Mouse (Mus musculus): ENCODE measurements around the gene Dctn3. TPM values are rescaled to one million over a fixed set of nuclear protein-coding genes. Genes with fewer than 3 reads are reported as not detected.
"Not testable (repeated sequence)": the region's sequence is repeated elsewhere in the genome, so short reads cannot be mapped to it uniquely, and the experiment has no call there.

The Dctn3 gene
- polyA plus RNA-seq, 1 experiment = 38.0 TPM

DNA sequence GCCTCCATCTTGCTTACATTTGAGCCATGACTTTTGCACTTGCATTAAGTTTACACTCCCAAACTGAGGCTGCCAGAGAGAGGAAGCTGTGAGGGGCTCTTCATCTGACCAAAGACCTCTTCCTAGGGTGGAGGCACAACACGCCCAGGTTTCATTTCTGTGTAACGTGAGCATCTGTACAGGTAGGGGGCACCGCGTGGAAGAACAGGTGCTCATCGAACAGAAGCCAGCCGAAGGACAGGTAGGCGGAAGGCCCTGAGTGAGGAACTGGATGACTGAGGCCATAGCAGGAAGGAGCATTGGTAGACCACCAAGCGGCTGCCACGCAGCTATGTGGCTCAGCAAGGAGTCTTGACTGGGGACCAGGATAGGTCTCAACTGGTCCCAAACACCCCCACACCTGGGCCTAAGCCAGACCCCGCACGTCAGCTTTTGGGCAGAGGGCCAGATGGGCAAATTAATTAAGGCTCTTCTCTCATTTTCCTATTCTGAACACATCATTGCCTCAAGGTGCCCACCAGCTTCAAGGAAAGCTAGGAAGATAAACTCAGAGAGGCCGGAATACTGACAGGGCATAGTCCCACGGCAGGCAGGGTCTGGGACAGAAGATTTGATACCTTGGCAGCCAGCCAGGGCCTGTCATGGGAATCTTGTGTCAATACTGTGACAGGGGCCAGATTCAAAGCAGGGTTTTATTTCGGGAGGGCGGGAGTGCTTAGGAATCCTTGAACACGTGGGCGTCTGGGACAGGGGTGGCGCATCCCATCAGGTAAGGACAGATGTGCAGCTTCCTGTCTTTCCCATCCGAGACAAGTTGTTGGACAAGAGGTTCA lies 16.8 kb downstream of the Dctn3 start:
- Histone ChIP-seq H3K36me3 (ENCODE audit: control insufficient read depth) (peaks cover 4% of the 10 kb centered on the region), H3K4me3 (replicated peaks) (no peak overlapping the region), H3K9me3 (ENCODE audit: control insufficient read depth, low read length) (no peaks in the 10 kb centered on the region), H3K4me1 (ENCODE audit: control insufficient read depth) (peaks cover 9% of the 10 kb centered on the region), H3K27me3 (ENCODE audit: control insufficient read depth) (peaks cover 50% of the 10 kb centered on the region)
- no peak for TF ChIP-seq TAL1 (IDR thresholded peaks at IDR 0.05; ENCODE audit: low read length)

DNA sequence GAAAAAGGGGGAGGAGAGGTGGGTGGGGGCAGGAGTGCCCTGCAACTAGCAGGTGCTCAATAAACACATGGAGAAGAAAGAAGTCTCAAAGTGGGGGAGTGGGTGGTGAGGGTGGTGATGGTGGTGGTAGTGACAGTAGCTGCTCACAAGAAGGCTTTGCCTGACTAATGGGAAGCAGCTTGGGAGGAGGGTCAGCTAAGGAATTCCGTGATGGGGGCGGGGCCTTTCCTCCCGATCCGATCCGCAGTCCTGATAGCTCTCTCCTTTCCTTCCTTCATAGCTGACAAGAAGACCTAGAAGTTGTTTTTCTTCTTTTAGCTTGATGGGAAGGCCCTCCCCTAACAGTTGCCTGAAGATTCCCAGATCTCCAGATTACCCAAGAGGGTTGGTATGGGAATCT lies 18.3 kb downstream of the Dctn3 start:
- Histone ChIP-seq H3K4me1 (ENCODE audit: control insufficient read depth) (peaks cover 6% of the 10 kb centered on the region), H3K9me3 (ENCODE audit: control insufficient read depth, low read length) (no peaks in the 10 kb centered on the region), H3K4me3 (replicated peaks) (no peak overlapping the region), H3K27me3 (ENCODE audit: control insufficient read depth) (peaks cover 50% of the 10 kb centered on the region), H3K36me3 (ENCODE audit: control insufficient read depth) (no peaks in the 10 kb centered on the region)
- TF ChIP-seq GATA1 (IDR thresholded peaks at IDR 0.05; ENCODE audit: low read length) = no peak
- no peak for TF ChIP-seq TAL1 (IDR thresholded peaks at IDR 0.05; ENCODE audit: low read length)

- not testable (repeated sequence) for H3K9me3 ChIP-seq (ENCODE audit: control insufficient read depth, low read length); H3K4me1 ChIP-seq (ENCODE audit: control insufficient read depth); H3K4me3 ChIP-seq (replicated peaks); H3K36me3 ChIP-seq (ENCODE audit: control insufficient read depth)
- H3K27me3 ChIP-seq (ENCODE audit: control insufficient read depth) = peaks cover 53% of the 10 kb centered on the region
These were observed 20.7 kb downstream of the Dctn3 start for GRCm38 (mm10) chr4:41702226-41702625.

GRCm38 (mm10) chr4:41700224-41700623 lies 22.7 kb downstream of the Dctn3 start:
- H3K9me3 ChIP-seq (ENCODE audit: control insufficient read depth, low read length); H3K36me3 ChIP-seq (ENCODE audit: control insufficient read depth); H3K4me3 ChIP-seq (replicated peaks); H3K4me1 ChIP-seq (ENCODE audit: control insufficient read depth): not testable (repeated sequence)
- peaks cover 44% of the 10 kb centered on the region for H3K27me3 ChIP-seq (ENCODE audit: control insufficient read depth)

DNA sequence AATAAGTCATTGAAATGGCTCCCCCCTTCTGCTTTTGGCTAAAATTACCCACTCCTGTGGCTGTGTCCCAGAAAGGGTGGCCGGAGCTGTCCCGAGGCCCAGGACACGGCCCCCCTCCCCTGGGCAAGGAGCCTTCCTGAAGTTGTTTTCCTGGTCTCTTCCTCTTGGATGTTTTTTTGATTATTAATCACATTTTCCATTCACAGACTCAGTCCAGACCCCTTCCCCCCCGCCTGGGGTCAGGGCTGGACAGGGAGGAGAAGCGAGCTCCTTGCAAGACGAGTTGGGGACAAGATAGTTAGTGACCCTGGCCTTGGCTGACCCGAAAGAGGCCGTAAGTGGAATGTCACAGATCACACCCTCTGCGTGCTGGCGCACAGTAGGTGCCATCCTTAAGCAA lies 23.2 kb downstream of the Dctn3 start, which contains the start of gene Il11ra1:
TSS of gene Il11ra1 (plus strand) at position 207 of the 400 bp plus-strand sequence.
- H3K27me3 ChIP-seq (ENCODE audit: control insufficient read depth) = peaks cover 40% of the 10 kb centered on the region
- not testable (repeated sequence) for H3K4me3 ChIP-seq (replicated peaks); H3K9me3 ChIP-seq (ENCODE audit: control insufficient read depth, low read length); H3K4me1 ChIP-seq (ENCODE audit: control insufficient read depth); H3K36me3 ChIP-seq (ENCODE audit: control insufficient read depth)

DNA sequence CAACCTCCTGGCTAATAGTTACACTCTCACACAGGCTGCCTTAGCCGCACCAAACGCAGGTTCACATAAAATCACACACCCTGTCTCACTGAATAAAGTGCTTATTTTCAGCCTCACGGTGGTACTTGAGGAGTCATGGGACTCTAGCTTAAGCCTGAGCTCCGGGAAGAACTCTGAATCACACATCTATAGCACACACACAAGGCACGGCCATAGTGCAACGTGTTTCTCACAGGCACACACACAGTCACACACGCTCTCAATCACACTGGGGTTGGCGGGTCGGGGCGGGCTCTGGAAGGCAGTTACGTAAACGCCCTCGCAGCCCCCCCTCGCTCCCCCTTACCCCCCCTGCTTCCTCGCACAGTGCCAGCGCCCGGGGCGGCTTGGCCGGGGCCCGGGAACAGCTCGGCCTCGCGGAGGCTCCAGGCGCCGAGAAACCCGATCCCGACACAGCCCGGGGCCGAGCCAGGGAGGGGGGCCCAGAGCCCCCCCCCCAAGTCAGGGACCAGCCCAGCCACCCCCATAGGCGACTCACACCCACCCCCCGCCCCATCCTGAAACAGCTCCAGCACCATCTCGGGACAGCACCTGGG lies 24.5 kb downstream of the Dctn3 start:
- H3K4me1 ChIP-seq (ENCODE audit: control insufficient read depth); H3K9me3 ChIP-seq (ENCODE audit: control insufficient read depth, low read length); H3K4me3 ChIP-seq (replicated peaks); H3K36me3 ChIP-seq (ENCODE audit: control insufficient read depth): not testable (repeated sequence)
- H3K27me3 ChIP-seq (ENCODE audit: control insufficient read depth) = peaks cover 39% of the 10 kb centered on the region

GRCm38 (mm10) chr4:41696930-41697841 lies 25.8 kb downstream of the Dctn3 start, which contains the start of gene Cntfr:
Gene Cntfr, minus strand, starts transcription at chr4:41697089.
- not testable (repeated sequence) for H3K36me3 ChIP-seq (ENCODE audit: control insufficient read depth)
- H3K27me3 ChIP-seq (ENCODE audit: control insufficient read depth) = peaks cover 42% of the 10 kb centered on the region

DNA sequence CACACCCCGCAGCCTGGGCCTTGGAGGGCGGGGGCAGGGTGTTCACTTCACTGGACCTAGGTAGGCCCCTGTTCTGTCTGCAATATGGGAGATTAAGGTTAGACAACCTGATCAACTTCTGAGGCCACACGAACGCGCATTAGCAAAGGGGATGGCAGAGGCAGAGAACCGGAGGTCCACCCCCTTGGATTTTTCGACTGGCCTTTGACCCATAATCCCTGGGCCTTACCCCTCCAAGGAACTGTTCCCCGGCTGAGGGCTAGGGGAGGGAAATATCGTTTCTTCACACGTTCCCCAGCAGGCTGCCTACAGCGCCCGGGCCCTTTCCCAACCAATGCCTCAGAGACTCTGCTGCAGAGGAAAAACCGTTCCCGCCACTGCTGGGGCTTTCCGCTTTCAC lies 26.5 kb downstream of the Dctn3 start:
- not testable (repeated sequence) for H3K4me3 ChIP-seq (replicated peaks); H3K4me1 ChIP-seq (ENCODE audit: control insufficient read depth); H3K9me3 ChIP-seq (ENCODE audit: control insufficient read depth, low read length); H3K36me3 ChIP-seq (ENCODE audit: control insufficient read depth)
- H3K27me3 ChIP-seq (ENCODE audit: control insufficient read depth) = peaks cover 42% of the 10 kb centered on the region

More at GRCm38 (mm10) chr4:41696930-41697841, 25.8 kb downstream of the Dctn3 start, which contains the start of gene Cntfr:
- not testable (repeated sequence) for H3K4me3 ChIP-seq (replicated peaks); H3K9me3 ChIP-seq (ENCODE audit: control insufficient read depth, low read length); H3K4me1 ChIP-seq (ENCODE audit: control insufficient read depth)

DNA sequence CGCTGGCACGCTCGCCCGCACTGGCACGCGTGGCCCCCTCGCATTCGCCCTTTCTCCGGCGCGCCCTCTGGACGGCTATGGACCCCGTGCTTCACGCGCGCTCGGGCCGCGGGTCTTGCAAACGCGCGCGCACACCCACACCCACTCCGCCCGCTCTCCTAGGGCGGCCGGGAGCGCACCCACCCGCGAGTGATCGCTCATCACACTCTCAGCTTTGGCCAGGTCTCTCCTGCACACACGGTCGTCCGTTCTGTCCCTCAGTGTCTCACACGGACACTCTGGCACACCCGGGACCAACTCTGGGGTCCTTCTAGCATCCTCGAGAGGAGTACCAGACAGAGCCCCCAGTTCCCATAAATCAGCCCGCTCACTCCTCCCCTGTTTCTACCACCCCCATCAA lies 27.2 kb downstream of the Dctn3 start:
- H3K4me1 ChIP-seq (ENCODE audit: control insufficient read depth); H3K9me3 ChIP-seq (ENCODE audit: control insufficient read depth, low read length); H3K36me3 ChIP-seq (ENCODE audit: control insufficient read depth); H3K4me3 ChIP-seq (replicated peaks): not testable (repeated sequence)
- peaks cover 42% of the 10 kb centered on the region for H3K27me3 ChIP-seq (ENCODE audit: control insufficient read depth)

DNA sequence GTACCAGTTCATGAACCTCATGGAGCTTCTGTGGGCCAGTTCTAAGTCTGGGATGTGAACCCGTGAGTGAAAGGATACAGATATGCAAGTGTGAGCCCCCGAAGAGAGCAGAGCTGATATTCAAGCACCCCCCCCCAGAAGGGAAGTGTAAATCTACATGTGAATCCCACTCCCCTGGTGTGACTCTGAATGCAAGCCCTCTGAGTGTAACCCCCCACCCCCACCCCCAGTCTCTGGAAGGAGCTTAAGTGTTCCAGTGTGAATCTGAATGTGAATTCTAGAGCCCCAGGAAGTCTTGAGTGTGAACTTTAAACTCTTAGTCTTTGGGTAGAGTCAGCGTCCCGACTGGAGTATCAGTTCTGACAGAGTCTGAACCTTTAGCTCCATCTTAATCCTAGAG lies 29.5 kb downstream of the Dctn3 start:
- H3K36me3 ChIP-seq (ENCODE audit: control insufficient read depth); H3K4me3 ChIP-seq (replicated peaks); H3K9me3 ChIP-seq (ENCODE audit: control insufficient read depth, low read length); H3K4me1 ChIP-seq (ENCODE audit: control insufficient read depth): not testable (repeated sequence)
- peaks cover 36% of the 10 kb centered on the region for H3K27me3 ChIP-seq (ENCODE audit: control insufficient read depth)

GRCm38 (mm10) chr4:41690014-41690413 lies 33.0 kb downstream of the Dctn3 start:
- peaks cover 19% of the 10 kb centered on the region for H3K27me3 ChIP-seq (ENCODE audit: control insufficient read depth)
- H3K4me3 ChIP-seq (replicated peaks); H3K36me3 ChIP-seq (ENCODE audit: control insufficient read depth); H3K4me1 ChIP-seq (ENCODE audit: control insufficient read depth); H3K9me3 ChIP-seq (ENCODE audit: control insufficient read depth, low read length): not testable (repeated sequence)

GRCm38 (mm10) chr4:41688562-41688961 lies 34.4 kb downstream of the Dctn3 start:
- not testable (repeated sequence) for H3K9me3 ChIP-seq (ENCODE audit: control insufficient read depth, low read length); H3K4me1 ChIP-seq (ENCODE audit: control insufficient read depth); H3K36me3 ChIP-seq (ENCODE audit: control insufficient read depth); H3K4me3 ChIP-seq (replicated peaks)
- H3K27me3 ChIP-seq (ENCODE audit: control insufficient read depth) = peaks cover 21% of the 10 kb centered on the region

GRCm38 (mm10) chr4:41685882-41686492 lies 37.0 kb downstream of the Dctn3 start:
- not testable (repeated sequence) for H3K9me3 ChIP-seq (ENCODE audit: control insufficient read depth, low read length); H3K36me3 ChIP-seq (ENCODE audit: control insufficient read depth); H3K4me1 ChIP-seq (ENCODE audit: control insufficient read depth); H3K4me3 ChIP-seq (replicated peaks)
- H3K27me3 ChIP-seq (ENCODE audit: control insufficient read depth) = peaks cover 30% of the 10 kb centered on the region
